Mouse (Mus musculus): ENCODE data around the gene Syne1. TPM values are rescaled to one million over a fixed set of nuclear protein-coding genes. Genes with fewer than 3 reads are reported as not detected.

Gene Syne1
- polyA plus RNA-seq, 1 experiment from 2014 or later = 18.2 TPM

DNA sequence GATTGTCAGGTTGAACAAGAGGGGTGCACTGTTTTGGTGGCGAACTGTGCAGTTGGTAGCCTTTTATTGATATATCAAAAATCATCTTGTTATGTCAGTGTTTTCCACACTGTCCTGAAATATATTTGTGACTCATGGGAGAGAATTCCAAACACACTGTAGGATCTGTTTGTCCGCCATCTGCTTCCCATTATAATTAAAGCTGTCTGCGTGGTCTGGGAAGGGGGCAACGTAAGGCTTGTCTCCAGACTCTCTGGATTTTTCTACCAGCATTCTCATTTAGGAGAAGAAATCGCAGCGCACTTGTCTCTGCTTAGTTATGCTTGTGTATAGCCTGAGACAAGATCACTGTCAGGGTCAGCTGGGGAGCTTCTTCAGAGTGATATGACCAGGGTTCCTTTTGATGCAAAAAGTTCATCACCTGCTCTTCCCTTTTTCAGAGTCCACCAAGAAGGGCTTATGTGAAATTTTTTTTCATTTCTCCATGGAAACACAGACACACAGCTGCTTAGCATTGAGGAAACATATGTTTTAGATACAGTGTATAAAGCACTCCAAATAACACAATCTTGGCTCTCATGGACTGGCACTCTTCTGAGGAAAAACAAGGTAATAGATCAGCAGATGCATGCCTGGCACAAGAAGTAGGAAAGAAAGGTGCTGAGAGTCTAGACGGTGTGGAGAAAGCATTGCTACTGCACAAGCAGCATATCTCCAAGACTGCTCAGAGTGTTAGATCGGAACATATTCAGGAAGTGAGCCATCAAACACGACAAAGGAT, 316.4 kb downstream of the Syne1 start:
- H3K9ac ChIP-seq (replicated peaks) = no peak overlapping the region
- no peaks in the 10 kb centered on the region for H3K4me1 ChIP-seq
- no peak for ATAC-seq (ENCODE audit: low FRiP score)
- H3K4me2 ChIP-seq = no peak overlapping the region
- H3K27me3 ChIP-seq (replicated peaks) = no peaks in the 10 kb centered on the region
- 81% methylated on average over 9 of the region's 9 CpGs for WGBS
- no peak overlapping the region for H3K4me3 ChIP-seq (replicated peaks)
- peaks cover 7% of the 10 kb centered on the region; the same call in 1 of the 2 replicates for H3K36me3 ChIP-seq
- no peaks in the 10 kb centered on the region for H3K9me3 ChIP-seq (replicated peaks)
- H3K27ac ChIP-seq (replicated peaks) = no peak overlapping the region

DNA sequence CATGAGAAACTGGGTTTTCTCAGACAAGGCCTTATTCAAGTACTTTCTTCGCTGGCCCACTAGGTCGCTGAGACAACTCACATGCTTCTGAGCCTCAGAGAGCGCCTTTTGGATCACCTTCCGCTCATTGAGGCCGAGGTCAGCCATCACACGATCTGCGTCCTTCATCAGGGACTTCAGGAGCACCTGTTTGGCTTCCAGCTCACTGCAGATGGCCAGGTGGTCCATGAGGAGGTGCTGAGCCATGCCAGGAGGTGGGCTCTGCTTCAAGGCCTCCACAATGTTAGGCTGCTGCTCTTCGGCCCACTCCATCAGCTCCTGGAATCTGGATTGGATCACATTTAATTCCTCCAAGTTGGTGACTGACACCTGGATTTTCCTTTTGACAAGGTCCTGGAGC, 322.2 kb downstream of the Syne1 start:
- H3K9me3 ChIP-seq (replicated peaks) = no peaks in the 10 kb centered on the region

DNA sequence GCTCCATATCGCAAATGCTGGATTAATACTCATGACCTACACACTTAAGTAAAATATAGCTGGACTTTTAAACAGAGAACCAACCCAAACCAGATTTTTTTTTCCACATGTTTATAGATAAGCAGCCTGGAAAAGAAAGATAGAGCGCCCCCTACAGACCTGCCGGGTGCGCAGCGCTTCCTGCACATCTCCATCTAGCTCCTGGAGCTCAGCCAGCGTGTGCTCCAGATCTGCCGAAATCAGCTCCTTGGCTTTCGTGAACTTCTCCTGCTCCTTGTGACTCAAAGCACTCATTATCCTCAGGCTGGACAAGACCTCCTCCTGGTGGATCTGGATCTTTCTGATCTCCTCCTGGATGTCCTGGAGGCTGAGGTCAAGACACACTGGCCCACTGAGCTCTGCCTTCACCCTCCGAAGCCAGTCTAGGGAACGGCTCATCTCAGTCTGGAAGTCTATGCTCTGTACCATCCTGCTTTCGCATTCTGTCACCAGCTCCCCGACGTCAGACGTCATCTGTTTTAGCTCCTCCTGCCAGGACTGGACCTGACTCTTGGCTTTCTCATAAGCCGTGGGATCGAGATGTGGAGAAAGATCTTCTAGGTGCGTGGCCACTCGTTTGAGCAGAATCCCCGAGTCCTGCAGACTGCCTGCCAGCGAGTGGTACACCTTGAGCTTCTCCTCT, 323.7 kb downstream of the Syne1 start:
- 0 out of 2 replicates have a peak, but pooled peaks cover 9% of the 10 kb centered on the region for H3K36me3 ChIP-seq
- H3K4me3 ChIP-seq (replicated peaks) = no peak overlapping the region
- H3K9ac ChIP-seq (replicated peaks) = no peak overlapping the region
- H3K4me2 ChIP-seq = no peak overlapping the region
- H3K27me3 ChIP-seq (replicated peaks) = no peaks in the 10 kb centered on the region
- no peaks in the 10 kb centered on the region for H3K4me1 ChIP-seq
- ATAC-seq (ENCODE audit: low FRiP score) = no peak
- H3K27ac ChIP-seq (replicated peaks) = no peak overlapping the region
- WGBS = 82% methylated on average over 20 of the region's 20 CpGs
- H3K9me3 ChIP-seq (replicated peaks) = no peaks in the 10 kb centered on the region

More for the DNA sequence above, 322.2 kb downstream of the Syne1 start:
- Histone ChIP-seq H3K27me3 (replicated peaks) (no peaks in the 10 kb centered on the region), H3K4me1 (no peaks in the 10 kb centered on the region), H3K27ac (replicated peaks) (no peak overlapping the region), H3K9ac (replicated peaks) (no peak overlapping the region), H3K4me2 (no peak overlapping the region), H3K36me3 (peaks cover 14% of the 10 kb centered on the region; the same call in 1 of the 2 replicates), H3K4me3 (replicated peaks) (no peak overlapping the region)
- no peak for ATAC-seq (ENCODE audit: low FRiP score)
- 93% methylated on average over 8 of the region's 8 CpGs for WGBS

DNA sequence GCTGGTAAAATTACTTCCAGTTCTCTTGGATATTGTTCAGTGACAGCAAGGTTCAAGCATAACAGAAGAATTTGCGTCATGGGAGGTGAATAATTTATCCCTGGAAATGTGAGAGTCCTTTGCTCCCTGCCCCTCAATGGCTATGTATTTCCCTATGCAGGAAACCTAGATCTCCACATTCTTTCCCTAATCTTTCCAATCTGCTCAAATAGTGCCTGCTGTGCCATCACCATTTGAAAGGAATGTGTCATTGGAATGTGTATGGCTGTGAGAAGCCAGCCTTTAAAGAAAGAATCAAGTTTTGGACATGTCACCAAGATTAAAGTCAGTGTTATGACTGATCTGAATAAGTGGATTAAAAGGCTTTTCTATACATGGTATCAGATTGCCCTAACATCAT, 335.3 kb downstream of the Syne1 start:
- H3K27me3 ChIP-seq (replicated peaks) = no peaks in the 10 kb centered on the region
- H3K9ac ChIP-seq (replicated peaks) = no peak overlapping the region
- H3K27ac ChIP-seq (replicated peaks) = no peak overlapping the region
- no peaks in the 10 kb centered on the region for H3K4me1 ChIP-seq
- no peak overlapping the region for H3K4me3 ChIP-seq (replicated peaks)
- peaks cover 3% of the 10 kb centered on the region; the same call in 1 of the 2 replicates for H3K36me3 ChIP-seq
- H3K9me3 ChIP-seq (replicated peaks) = no peaks in the 10 kb centered on the region
- no peak for ATAC-seq (ENCODE audit: low FRiP score)
- H3K4me2 ChIP-seq = no peak overlapping the region
- WGBS = 78% methylated on average over 1 of the region's 1 CpGs

DNA sequence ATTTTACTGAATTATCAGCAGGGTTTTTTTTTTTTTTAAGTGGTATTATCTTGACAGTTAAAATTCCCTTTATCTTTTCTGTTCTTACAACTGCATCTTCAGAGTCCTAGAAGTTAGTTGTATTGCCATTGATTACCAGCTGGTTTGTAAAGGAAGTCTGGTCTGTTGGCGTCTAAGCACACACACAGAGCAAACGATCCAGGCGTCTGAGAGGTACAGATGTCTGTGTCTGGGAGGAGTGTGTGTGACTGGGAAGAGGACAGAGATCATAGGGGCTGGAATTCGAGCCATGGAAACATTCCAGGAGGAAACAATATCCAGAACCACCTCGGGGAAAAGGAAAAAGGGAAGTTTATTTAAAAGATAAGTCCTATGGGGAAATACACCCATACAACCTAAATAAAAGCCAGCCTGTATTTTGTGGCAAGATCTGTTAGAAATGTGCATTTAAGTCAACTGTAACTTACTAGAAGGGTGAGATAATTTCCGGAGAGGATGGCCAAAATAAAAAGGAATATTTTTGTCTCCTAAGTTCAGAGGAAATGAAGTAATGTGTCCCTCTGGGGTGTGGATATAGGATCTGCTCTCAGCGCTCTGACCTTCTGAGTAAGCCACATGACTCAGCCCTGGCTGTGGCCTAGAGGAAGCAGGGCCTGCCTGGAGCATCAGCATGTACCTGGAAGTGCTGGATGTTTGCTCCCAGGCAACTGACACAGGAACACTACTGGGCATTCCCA, 343.2 kb downstream of the Syne1 start:
- Histone ChIP-seq H3K4me1 (no peaks in the 10 kb centered on the region), H3K27me3 (replicated peaks) (no peaks in the 10 kb centered on the region), H3K27ac (replicated peaks) (no peak overlapping the region), H3K4me3 (replicated peaks) (no peak overlapping the region), H3K4me2 (no peak overlapping the region), H3K36me3 (0 out of 2 replicates have a peak, but pooled peaks cover 2% of the 10 kb centered on the region), H3K9ac (replicated peaks) (no peak overlapping the region), H3K9me3 (replicated peaks) (no peaks in the 10 kb centered on the region)
- 45% methylated on average over 7 of the region's 7 CpGs for WGBS
- ATAC-seq (ENCODE audit: low FRiP score) = no peak

DNA sequence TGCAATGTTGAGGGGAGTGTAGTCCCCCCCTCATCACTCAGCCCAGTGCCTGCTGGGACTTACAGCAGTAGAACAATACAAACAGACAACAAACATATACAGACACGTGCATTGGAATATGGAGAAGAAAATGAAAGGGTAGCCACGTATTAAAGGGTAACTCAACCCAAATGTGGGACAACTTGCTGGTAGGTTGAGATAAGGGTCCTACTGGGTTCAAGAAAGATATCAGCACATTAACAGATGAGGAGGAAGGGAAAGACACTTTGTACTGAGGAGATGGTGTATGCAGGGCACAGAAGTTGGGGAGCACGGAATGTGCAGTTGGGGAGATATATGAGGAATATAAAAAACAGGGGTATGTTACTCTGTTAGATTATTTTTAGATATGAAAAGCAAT, 345.3 kb downstream of the Syne1 start:
- H3K4me1 ChIP-seq = no peaks in the 10 kb centered on the region
- 88% methylated on average over 3 of the region's 3 CpGs for WGBS
- 0 out of 2 replicates have a peak, but pooled peaks cover 2% of the 10 kb centered on the region for H3K36me3 ChIP-seq
- no peaks in the 10 kb centered on the region for H3K27me3 ChIP-seq (replicated peaks)
- ATAC-seq (ENCODE audit: low FRiP score) = no peak
- H3K9ac ChIP-seq (replicated peaks) = no peak overlapping the region
- H3K4me3 ChIP-seq (replicated peaks) = no peak overlapping the region
- H3K4me2 ChIP-seq = no peak overlapping the region
- H3K9me3 ChIP-seq (replicated peaks) = no peaks in the 10 kb centered on the region
- H3K27ac ChIP-seq (replicated peaks) = no peak overlapping the region

DNA sequence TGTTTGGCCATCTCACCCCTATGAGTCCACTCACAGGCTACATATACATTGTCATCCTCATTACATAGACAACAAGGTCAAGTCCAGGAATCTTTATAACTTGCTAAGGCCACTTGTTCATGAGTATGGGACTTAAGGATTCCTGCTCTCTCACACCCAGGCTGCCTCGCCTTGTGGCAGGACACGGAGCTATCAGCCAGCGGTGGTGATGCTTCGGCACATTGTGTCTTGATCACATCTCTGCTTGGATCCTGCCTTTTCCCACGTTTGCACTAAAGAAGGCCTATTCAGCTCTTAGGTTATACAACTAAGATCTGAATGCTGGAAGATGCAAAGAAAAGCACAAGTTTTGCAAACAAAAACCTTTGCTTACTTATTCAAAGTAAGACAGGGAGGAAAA, 345.7 kb downstream of the Syne1 start:
- no peak overlapping the region for H3K27ac ChIP-seq (replicated peaks)
- no peaks in the 10 kb centered on the region for H3K27me3 ChIP-seq (replicated peaks)
- WGBS = 83% methylated on average over 5 of the region's 5 CpGs
- H3K36me3 ChIP-seq = 0 out of 2 replicates have a peak, but pooled peaks cover 2% of the 10 kb centered on the region
- no peak for ATAC-seq (ENCODE audit: low FRiP score)
- no peak overlapping the region for H3K4me3 ChIP-seq (replicated peaks)
- no peaks in the 10 kb centered on the region for H3K4me1 ChIP-seq
- H3K4me2 ChIP-seq = no peak overlapping the region
- H3K9ac ChIP-seq (replicated peaks) = no peak overlapping the region
- H3K9me3 ChIP-seq (replicated peaks) = no peaks in the 10 kb centered on the region

DNA sequence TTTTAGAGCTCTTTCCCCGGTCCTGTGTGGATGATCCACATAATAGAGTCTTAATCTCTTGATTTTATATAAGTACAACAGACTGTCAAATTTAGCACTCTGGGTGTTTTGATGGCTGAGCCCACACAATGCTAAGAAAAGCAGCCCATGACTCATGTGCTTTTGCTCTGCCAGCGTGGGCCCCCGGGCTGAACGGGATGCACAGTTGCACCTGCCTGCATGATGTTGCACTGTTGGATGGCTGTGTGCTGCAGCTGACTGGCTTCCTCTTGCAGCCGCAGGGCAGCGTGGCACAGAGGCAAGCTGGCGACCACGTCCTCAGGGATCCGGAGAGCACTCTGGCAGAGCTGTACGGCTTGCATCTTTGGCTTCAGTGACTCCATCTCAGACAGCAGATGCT, 347.4 kb downstream of the Syne1 start:
- no peaks in the 10 kb centered on the region for H3K4me1 ChIP-seq
- 0 out of 2 replicates have a peak, but pooled peaks cover 2% of the 10 kb centered on the region for H3K36me3 ChIP-seq
- peak; percentile 85 for ATAC-seq (ENCODE audit: low FRiP score)
- H3K27ac ChIP-seq (replicated peaks) = no peak overlapping the region; the same call in 1 of the 2 replicates
- no peak overlapping the region for H3K4me2 ChIP-seq
- H3K4me3 ChIP-seq (replicated peaks) = no peak overlapping the region
- H3K27me3 ChIP-seq (replicated peaks) = no peaks in the 10 kb centered on the region
- 43% methylated on average over 10 of the region's 10 CpGs for WGBS
- no peaks in the 10 kb centered on the region for H3K9me3 ChIP-seq (replicated peaks)
- H3K9ac ChIP-seq (replicated peaks) = no peak overlapping the region

DNA sequence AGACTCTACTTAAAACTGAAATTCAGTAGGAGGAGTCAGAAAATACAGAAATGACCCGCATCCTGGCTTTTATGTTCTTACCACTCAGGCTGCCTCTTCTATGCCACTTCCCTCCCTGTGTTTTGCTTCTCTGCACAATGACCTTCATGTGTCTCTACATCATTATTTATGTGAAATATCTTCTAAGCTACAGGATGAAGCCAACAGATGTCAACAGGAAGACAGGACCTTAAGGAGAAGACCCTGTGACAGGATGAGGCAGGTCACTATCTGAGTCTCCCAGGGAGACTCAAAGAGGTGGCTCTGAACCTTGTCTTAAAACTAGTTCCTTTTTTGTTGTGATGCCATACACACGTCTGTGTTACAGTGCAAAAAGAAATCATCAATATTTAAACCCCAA, 353.9 kb downstream of the Syne1 start:
- 84% methylated on average over 2 of the region's 2 CpGs for WGBS
- H3K9ac ChIP-seq (replicated peaks) = no peak overlapping the region
- no peaks in the 10 kb centered on the region for H3K27me3 ChIP-seq (replicated peaks)
- no peak overlapping the region for H3K27ac ChIP-seq (replicated peaks)
- peaks cover 15% of the 10 kb centered on the region; the same call in 1 of the 2 replicates for H3K4me1 ChIP-seq
- H3K4me3 ChIP-seq (replicated peaks) = no peak overlapping the region
- H3K4me2 ChIP-seq = no peak overlapping the region
- no peaks in the 10 kb centered on the region for H3K9me3 ChIP-seq (replicated peaks)
- H3K36me3 ChIP-seq = no peaks in the 10 kb centered on the region
- no peak for ATAC-seq (ENCODE audit: low FRiP score)

DNA sequence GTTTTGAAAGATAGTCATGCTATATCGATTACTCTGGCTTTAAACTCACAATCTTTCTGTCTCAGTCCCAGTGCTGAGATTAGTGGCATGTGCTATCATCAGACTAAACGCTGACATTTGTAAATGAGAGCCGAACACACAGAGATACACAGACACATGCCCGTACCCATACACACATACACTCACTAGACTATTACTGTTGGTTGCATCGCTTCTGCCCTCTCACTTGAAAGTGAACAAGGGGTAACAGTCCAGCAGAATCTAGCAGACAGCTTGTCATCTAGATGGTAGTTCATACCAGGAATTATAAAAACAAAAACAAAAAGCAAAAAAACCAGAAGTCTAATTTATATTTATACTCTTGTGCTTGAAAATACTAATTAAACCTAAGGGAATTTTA, 355.0 kb downstream of the Syne1 start:
- H3K9ac ChIP-seq (replicated peaks) = no peak overlapping the region
- H3K27ac ChIP-seq (replicated peaks) = no peak overlapping the region
- ATAC-seq (ENCODE audit: low FRiP score) = no peak
- H3K9me3 ChIP-seq (replicated peaks) = no peaks in the 10 kb centered on the region
- no peaks in the 10 kb centered on the region for H3K36me3 ChIP-seq
- H3K4me3 ChIP-seq (replicated peaks) = no peak overlapping the region
- H3K4me2 ChIP-seq = no peak overlapping the region
- 92% methylated on average over 5 of the region's 5 CpGs for WGBS
- H3K27me3 ChIP-seq (replicated peaks) = no peaks in the 10 kb centered on the region
- H3K4me1 ChIP-seq = peaks cover 15% of the 10 kb centered on the region; the same call in 1 of the 2 replicates

DNA sequence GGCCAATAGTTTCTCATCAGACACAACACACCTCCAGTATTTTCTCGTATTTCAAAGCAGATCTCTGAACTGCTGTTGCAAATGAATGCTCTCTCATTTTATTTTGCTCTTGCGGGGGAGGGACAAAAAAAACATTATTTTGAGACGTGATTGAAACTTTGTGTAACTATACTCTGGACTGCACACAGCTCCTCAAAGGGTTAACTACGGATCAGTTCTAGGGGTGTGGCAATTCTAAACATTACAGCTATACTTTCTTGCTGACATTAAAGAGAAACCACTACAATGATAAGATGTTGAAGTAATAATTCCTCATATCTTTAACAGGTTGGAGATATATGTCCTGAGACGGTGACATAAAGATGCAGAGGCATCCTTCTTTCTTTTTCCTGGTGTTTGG, 356.0 kb downstream of the Syne1 start:
- Histone ChIP-seq H3K27ac (replicated peaks) (peak overlapping the region; percentile 43; the same call in 1 of the 2 replicates), H3K4me1 (peaks cover 15% of the 10 kb centered on the region; the same call in 1 of the 2 replicates), H3K27me3 (replicated peaks) (no peaks in the 10 kb centered on the region), H3K9me3 (replicated peaks) (no peaks in the 10 kb centered on the region), H3K4me3 (replicated peaks) (0 out of 2 replicates have a peak overlapping the region, but pooled peaks have one; percentile 54), H3K9ac (replicated peaks) (no peak overlapping the region), H3K4me2 (peak overlapping the region; percentile 76), H3K36me3 (no peaks in the 10 kb centered on the region)
- 74% methylated on average over 5 of the region's 5 CpGs for WGBS
- ATAC-seq (ENCODE audit: low FRiP score) = peak; percentile 7; the same call in 1 of the 2 replicates

Measured in neural tube, embryonic 15.5 days (tissue).